Comparison of ENCODE assay signal across 22 mouse cellular contexts in the genomic region with DNA sequence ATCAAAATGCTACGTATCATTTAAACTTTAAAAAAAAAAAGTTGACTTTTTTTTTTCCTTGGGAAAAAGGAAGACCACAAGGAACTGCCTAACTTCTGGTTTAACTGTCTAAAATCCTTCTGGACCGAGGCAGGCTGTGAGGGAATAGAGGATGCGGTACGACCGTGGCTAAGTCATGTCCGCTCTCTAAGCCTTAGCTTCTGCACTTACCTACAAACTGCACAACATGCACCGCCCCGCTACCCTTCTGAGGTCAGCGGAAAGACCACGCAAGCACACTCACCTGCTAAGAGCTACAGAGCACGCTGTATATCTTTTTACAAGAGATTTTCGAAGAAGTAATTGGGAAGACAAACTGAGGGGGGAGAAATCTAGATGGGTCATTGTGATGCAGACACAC.
DNase-seq lines count a peak whose midpoint lies in the region; ATAC-seq and TF ChIP-seq lines count a peak whose summit lies in the region.
"Had no signal": no experiment of that assay in that cellular context is flagged by ENCODE, and none has a peak within 500 bp of the region (broad histone marks: within the 10 kb centered on the region; RNA-seq: fewer than 3 reads in every experiment).

No protein-coding gene starts in this region.

- H3K4me2 ChIP-seq in intestine, embryonic 14.5 days (ENCODE audit: low read length), result no peak overlapping the region
- H3K4me2 ChIP-seq in intestine, embryonic 16.5 days (ENCODE audit: low read depth, low read length), result no peak overlapping the region
- no peak overlapping the region for H3K4me2 ChIP-seq in kidney, embryonic 15.5 days
- no peak overlapping the region for H3K4me2 ChIP-seq in kidney, postnatal 0 days (ENCODE audit: low read length)
- no peak overlapping the region for H3K4me2 ChIP-seq in liver, embryonic 12.5 days
- H3K4me2 ChIP-seq: embryonic facial prominence, embryonic 12.5 days; forebrain, embryonic 12.5 days had no signal

- no peak for ATAC-seq in intestine, embryonic 14.5 days (replicated peaks; ENCODE audit: low FRiP score, low TSS enrichment, low read depth)
- ATAC-seq in intestine, embryonic 16.5 days, result no peak
- ATAC-seq in kidney, embryonic 15.5 days (replicated peaks; ENCODE audit: low FRiP score), result peak; percentile 67
- 0 out of 2 replicates have a peak, but pooled peaks have one; percentile 48 for ATAC-seq in kidney, postnatal 0 days (replicated peaks; ENCODE audit: low FRiP score, low read depth)
- no peak for ATAC-seq in liver, embryonic 12.5 days
- ATAC-seq: activated CD4-positive, CD25-positive, alpha-beta regulatory T cell, adult 4 months; forebrain, embryonic 14.5 days; forebrain, embryonic 16.5 days had no signal

- no peak overlapping the region for H3K27ac ChIP-seq in intestine, embryonic 14.5 days (ENCODE audit: low read depth)
- no peak overlapping the region for H3K27ac ChIP-seq in intestine, embryonic 16.5 days (ENCODE audit: low read length)
- H3K27ac ChIP-seq in kidney, embryonic 15.5 days, result 0 out of 2 replicates have a peak overlapping the region, but pooled peaks have one; percentile 14
- H3K27ac ChIP-seq in kidney, postnatal 0 days, result no peak overlapping the region
- H3K27ac ChIP-seq in liver, embryonic 12.5 days, result no peak overlapping the region
- H3K27ac ChIP-seq: embryonic facial prominence, embryonic 10.5 days; embryonic facial prominence, embryonic 12.5 days; forebrain, embryonic 12.5 days had no signal

- TF ChIP-seq CTCF in kidney, postnatal 0 days (IDR thresholded peaks at IDR 0.05; ENCODE audit: low read depth), result no peak

- no peaks in the 10 kb centered on the region for H3K27me3 ChIP-seq in intestine, embryonic 14.5 days (replicated peaks; ENCODE audit: control insufficient read depth, insufficient read depth, low read length)
- H3K27me3 ChIP-seq in intestine, embryonic 16.5 days (replicated peaks; ENCODE audit: control insufficient read depth, insufficient read depth, low read length), result no peaks in the 10 kb centered on the region
- no peaks in the 10 kb centered on the region for H3K27me3 ChIP-seq in kidney, embryonic 15.5 days
- no peaks in the 10 kb centered on the region for H3K27me3 ChIP-seq in kidney, postnatal 0 days (ENCODE audit: insufficient read depth, low read length)
- H3K27me3 ChIP-seq in liver, embryonic 12.5 days (replicated peaks), result no peaks in the 10 kb centered on the region
- H3K27me3 ChIP-seq: embryonic facial prominence, embryonic 12.5 days had no signal

- 88% methylated on average over 12 of the region's 12 CpGs for WGBS in intestine, embryonic 14.5 days
- WGBS in intestine, embryonic 16.5 days, result 90% methylated on average over 12 of the region's 12 CpGs
- 72% methylated on average over 12 of the region's 12 CpGs for whole genome bisulfite sequencing in kidney, embryonic 15.5 days
- WGBS in kidney, postnatal 0 days, result 64% methylated on average over 12 of the region's 12 CpGs
- 89% methylated on average over 12 of the region's 12 CpGs for WGBS in liver, embryonic 12.5 days (ENCODE audit: insufficient replicate concordance)

- H3K4me3 ChIP-seq in intestine, embryonic 14.5 days (ENCODE audit: low read depth, low read length), result no peak overlapping the region
- no peak overlapping the region for H3K4me3 ChIP-seq in intestine, embryonic 16.5 days (ENCODE audit: low read length)
- no peak overlapping the region for H3K4me3 ChIP-seq in kidney, embryonic 15.5 days (replicated peaks)
- H3K4me3 ChIP-seq in kidney, postnatal 0 days (replicated peaks; ENCODE audit: low read depth, low read length), result no peak overlapping the region
- no peak overlapping the region for H3K4me3 ChIP-seq in liver, embryonic 12.5 days
- H3K4me3 ChIP-seq: embryonic facial prominence, embryonic 10.5 days; embryonic facial prominence, embryonic 12.5 days; forebrain, embryonic 12.5 days had no signal

- DNase-seq in intestine, embryonic 14.5 days (ENCODE audit: low spot score), result peak; percentile 42
- DNase-seq in kidney, adult 8-10 months, result no peak
- DNase-seq in kidney, postnatal 0 days (ENCODE audit: low spot score), result no peak
- DNase-seq in kidney, adult 9 months, result no peak
- DNase-seq in R1 (ENCODE audit: low read depth, low spot score), result peak; percentile 21
- DNase-seq: adrenal gland, adult 8-10 months; adrenal gland, postnatal 14 days; adrenal gland, postnatal 36 days; cerebellum, adult 11-12 months; cerebellum, adult 2 months; cerebellum, adult 9-10 months; cerebellum, postnatal 10 days; cerebellum, postnatal 25 days had no signal

- H3K36me3 ChIP-seq in intestine, embryonic 14.5 days (ENCODE audit: control insufficient read depth, insufficient read depth, low read length), result peaks cover 11% of the 10 kb centered on the region; the same call in 1 of the 2 replicates
- H3K36me3 ChIP-seq in intestine, embryonic 16.5 days (ENCODE audit: control insufficient read depth, insufficient read depth, low read length), result no peaks in the 10 kb centered on the region
- H3K36me3 ChIP-seq in kidney, embryonic 15.5 days, result peaks cover 20% of the 10 kb centered on the region
- no peaks in the 10 kb centered on the region for H3K36me3 ChIP-seq in kidney, postnatal 0 days (ENCODE audit: insufficient read depth, low read length)
- H3K36me3 ChIP-seq in liver, embryonic 12.5 days, result peaks cover 6% of the 10 kb centered on the region; the same call in 1 of the 2 replicates
- H3K36me3 ChIP-seq: embryonic facial prominence, embryonic 12.5 days; forebrain, embryonic 12.5 days had no signal

- 0 out of 2 replicates have a peak, but pooled peaks cover 2% of the 10 kb centered on the region for H3K4me1 ChIP-seq in intestine, embryonic 14.5 days (replicated peaks; ENCODE audit: control insufficient read depth, insufficient read depth, low read length)
- no peaks in the 10 kb centered on the region for H3K4me1 ChIP-seq in intestine, embryonic 16.5 days (ENCODE audit: control insufficient read depth, insufficient read depth, low read length)
- H3K4me1 ChIP-seq in kidney, embryonic 15.5 days, result peaks cover 29% of the 10 kb centered on the region
- peaks cover 21% of the 10 kb centered on the region for H3K4me1 ChIP-seq in kidney, postnatal 0 days (replicated peaks; ENCODE audit: insufficient read depth, low read length)
- peaks cover 10% of the 10 kb centered on the region; the same call in 1 of the 2 replicates for H3K4me1 ChIP-seq in liver, embryonic 12.5 days
- H3K4me1 ChIP-seq: forebrain, embryonic 12.5 days had no signal

- no peak overlapping the region for H3K9ac ChIP-seq in intestine, embryonic 14.5 days (ENCODE audit: low read length)
- H3K9ac ChIP-seq in intestine, embryonic 16.5 days (ENCODE audit: low read depth, low read length), result no peak overlapping the region
- H3K9ac ChIP-seq in kidney, embryonic 15.5 days, result no peak overlapping the region
- H3K9ac ChIP-seq in kidney, postnatal 0 days (ENCODE audit: low read depth, low read length), result no peak overlapping the region
- no peak overlapping the region for H3K9ac ChIP-seq in liver, embryonic 12.5 days
- H3K9ac ChIP-seq: embryonic facial prominence, embryonic 12.5 days; forebrain, embryonic 12.5 days had no signal

- no peaks in the 10 kb centered on the region for H3K9me3 ChIP-seq in intestine, embryonic 14.5 days (ENCODE audit: control insufficient read depth, low read length)
- no peaks in the 10 kb centered on the region for H3K9me3 ChIP-seq in intestine, embryonic 16.5 days (ENCODE audit: control insufficient read depth, low read length)
- H3K9me3 ChIP-seq in kidney, embryonic 15.5 days (replicated peaks), result no peaks in the 10 kb centered on the region
- no peaks in the 10 kb centered on the region for H3K9me3 ChIP-seq in kidney, postnatal 0 days (replicated peaks; ENCODE audit: low read length)
- no peaks in the 10 kb centered on the region for H3K9me3 ChIP-seq in liver, embryonic 12.5 days (replicated peaks)
- H3K9me3 ChIP-seq: embryonic facial prominence, embryonic 10.5 days; embryonic facial prominence, embryonic 12.5 days; forebrain, embryonic 12.5 days had no signal

Comparison
In these comparisons a context has a peak if more than half of its experiments do, and no peak if none do; other contexts are left out.
1. ATAC-seq: peak in kidney, embryonic 15.5 days (single experiment) and kidney, postnatal 0 days (single experiment); none in intestine, embryonic 14.5 days (single experiment), intestine, embryonic 16.5 days (single experiment) and liver, embryonic 12.5 days (single experiment).
2. DNase-seq: peak in intestine, embryonic 14.5 days (single experiment) and R1 (single experiment); none in kidney, adult 8-10 months (0 of 2), kidney, postnatal 0 days (single experiment) and kidney, adult 9 months (single experiment).